Mouse (Mus musculus) neural tube, embryonic 14.5 days (tissue): ENCODE results near the gene Ptpn20. TPM values are rescaled to one million over a fixed set of nuclear protein-coding genes. Genes with fewer than 3 reads are reported as not detected.

ENCODE experiments used
- ATAC-seq: fragments of 200-750 bp; cut with Nextera tagmentation; 2 replicates; pipeline ENCODE4 v1.8.0; 2017; ENCODE audit warnings: low read depth, mild to moderate bottlenecking, moderate TSS enrichment, moderate library complexity
- H3K27ac ChIP-seq: fragments of 300-500 bp; sonication (generic); 2 replicates; pipeline ENCODE4 v1.5.1; 2014; ENCODE audit warnings: low read depth, mild to moderate bottlenecking, control low read depth, low read length, moderate library complexity, mixed read lengths
- H3K27me3 ChIP-seq: fragments of 300-500 bp; sonication (generic); 2 replicates; pipeline ENCODE4 v1.6.1; 2014; ENCODE audit warnings: low read length; ENCODE audit not compliant: control insufficient read depth, insufficient read depth
- H3K36me3 ChIP-seq: fragments of 300-500 bp; sonication (generic); 2 replicates; pipeline ENCODE4 v1.6.1; 2014; ENCODE audit warnings: low read length, mixed read lengths; ENCODE audit not compliant: control insufficient read depth, insufficient read depth
- H3K4me1 ChIP-seq: fragments of 300-500 bp; sonication (generic); 2 replicates; pipeline ENCODE4 v1.6.1; 2014; ENCODE audit warnings: low read length; ENCODE audit not compliant: control insufficient read depth, insufficient read depth
- H3K4me2 ChIP-seq: fragments of 300-500 bp; sonication (generic); 2 replicates; pipeline ENCODE4 v1.6.1; 2014; ENCODE audit warnings: mild to moderate bottlenecking, low read depth, low read length, control low read depth
- H3K4me3 ChIP-seq: fragments of 300-500 bp; sonication (generic); 2 replicates; pipeline ENCODE4 v1.5.1; 2014; ENCODE audit warnings: low read depth, low read length, control low read depth, mixed read lengths
- H3K9ac ChIP-seq: fragments of 300-500 bp; sonication (generic); replicated peaks from 2 replicates; pipeline ENCODE4 v1.6.1; 2014; ENCODE audit warnings: low read depth, mild to moderate bottlenecking, control low read depth, low read length, mixed read lengths
- H3K9me3 ChIP-seq: fragments of 300-500 bp; sonication (generic); 2 replicates; pipeline ENCODE4 v1.6.1; 2016; ENCODE audit warnings: low read length; ENCODE audit not compliant: control insufficient read depth
- WGBS: fragments of 180-500 bp; shearing (Covaris S2); extraction: QIAGEN DNeasy Blood & Tissue Kit; methylation state at CpG from one replicate; pipeline ENCODE4 v1.1.7; 2014; 5-methylcytosine and 5-hydroxymethylcytosine counted together
- polyA plus RNA-seq: library from polyadenylated mRNA; unstranded; fragments of >200 nt; fragmentation: Nextera tagmentation; extraction: Ambion mirVana; gene quantifications from 2 replicates; pipeline ENCODE4 v1.2.1, GENCODE M21; 2014

Ptpn20 gene
- polyA plus RNA-seq, 1 experiment from 2014 or later: 0.20 TPM

DNA sequence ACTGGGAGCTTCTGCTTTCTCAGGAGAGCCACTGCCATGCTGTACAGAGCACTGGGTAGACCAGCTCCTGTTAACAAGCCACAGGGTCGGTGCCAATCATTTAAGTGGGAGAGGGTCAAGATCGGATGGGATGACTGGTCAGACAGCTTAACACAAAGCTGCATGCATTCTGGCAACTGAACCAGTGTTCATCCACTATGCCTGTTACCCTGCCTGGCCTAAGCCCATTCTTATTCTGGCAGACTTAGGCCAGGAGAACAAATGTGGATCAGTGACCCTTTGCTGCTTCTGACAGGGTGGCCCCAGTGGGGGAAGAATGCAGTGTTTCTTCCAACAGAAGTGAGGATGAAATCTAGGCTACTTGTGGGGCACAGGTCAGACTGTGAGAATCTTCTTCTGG, 69.3 kb downstream of the Ptpn20 start:
- WGBS: 75% methylated on average over 2 of the region's 2 CpGs
- no peak overlapping the region for H3K27ac ChIP-seq
- H3K36me3 ChIP-seq: no peaks in the 10 kb centered on the region
- H3K4me1 ChIP-seq: no peaks in the 10 kb centered on the region
- no peak overlapping the region for H3K4me2 ChIP-seq
- no peak for ATAC-seq
- H3K9ac ChIP-seq: no peak overlapping the region
- H3K27me3 ChIP-seq: no peaks in the 10 kb centered on the region
- H3K9me3 ChIP-seq: no peaks in the 10 kb centered on the region
- H3K4me3 ChIP-seq: no peak overlapping the region

DNA sequence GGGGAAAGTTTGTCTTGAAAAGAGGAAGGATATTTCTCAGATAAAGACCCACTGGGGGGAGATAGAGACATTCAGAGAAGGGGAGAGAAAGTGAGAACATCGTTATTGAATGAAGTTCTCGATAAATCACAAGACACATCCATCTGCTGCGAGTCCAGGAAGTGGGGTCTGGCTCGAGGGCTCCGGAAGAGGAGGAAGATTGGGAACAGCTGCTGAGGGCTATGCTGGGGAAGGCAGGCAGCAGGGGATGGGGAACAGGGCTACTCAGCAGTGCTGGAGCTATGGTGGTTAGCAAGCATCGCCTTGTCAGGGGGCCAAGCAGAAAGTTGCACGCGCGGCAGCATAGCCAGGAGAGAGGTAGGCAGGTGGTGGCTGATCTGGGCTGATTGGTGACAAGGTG, 73.1 kb downstream of the Ptpn20 start:
- Histone ChIP-seq H3K9me3 (no peaks in the 10 kb centered on the region), H3K4me3 (no peak overlapping the region), H3K27me3 (no peaks in the 10 kb centered on the region), H3K4me2 (no peak overlapping the region), H3K9ac (no peak overlapping the region), H3K4me1 (no peaks in the 10 kb centered on the region), H3K36me3 (no peaks in the 10 kb centered on the region), H3K27ac (no peak overlapping the region)
- ATAC-seq: no peak
- 78% methylated on average over 9 of the region's 9 CpGs for WGBS

DNA sequence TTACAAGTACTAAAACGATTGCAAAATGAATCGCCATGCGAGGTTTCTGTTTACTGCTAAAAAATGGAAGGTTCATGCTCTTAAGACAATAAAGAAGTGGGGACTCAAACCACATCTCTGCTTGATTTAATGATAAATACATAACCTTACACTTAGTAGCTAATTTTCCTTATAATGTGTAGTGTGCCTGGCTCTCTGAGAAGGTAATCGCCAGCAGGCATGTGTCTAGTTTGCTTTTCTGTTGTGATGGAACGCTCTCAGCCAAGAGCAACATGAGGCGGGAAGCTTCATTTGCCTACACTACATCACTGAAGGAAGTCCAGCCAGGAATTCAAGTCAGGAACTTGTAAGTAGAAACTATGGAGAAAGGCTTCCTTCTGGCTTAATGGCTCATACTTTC, 77.3 kb downstream of the Ptpn20 start:
- Histone ChIP-seq H3K4me3 (no peak overlapping the region), H3K36me3 (no peaks in the 10 kb centered on the region), H3K9me3 (no peaks in the 10 kb centered on the region), H3K4me2 (no peak overlapping the region), H3K4me1 (no peaks in the 10 kb centered on the region), H3K27ac (no peak overlapping the region), H3K27me3 (no peaks in the 10 kb centered on the region), H3K9ac (no peak overlapping the region)
- 95% methylated on average over 6 of the region's 6 CpGs for WGBS
- ATAC-seq: no peak

DNA sequence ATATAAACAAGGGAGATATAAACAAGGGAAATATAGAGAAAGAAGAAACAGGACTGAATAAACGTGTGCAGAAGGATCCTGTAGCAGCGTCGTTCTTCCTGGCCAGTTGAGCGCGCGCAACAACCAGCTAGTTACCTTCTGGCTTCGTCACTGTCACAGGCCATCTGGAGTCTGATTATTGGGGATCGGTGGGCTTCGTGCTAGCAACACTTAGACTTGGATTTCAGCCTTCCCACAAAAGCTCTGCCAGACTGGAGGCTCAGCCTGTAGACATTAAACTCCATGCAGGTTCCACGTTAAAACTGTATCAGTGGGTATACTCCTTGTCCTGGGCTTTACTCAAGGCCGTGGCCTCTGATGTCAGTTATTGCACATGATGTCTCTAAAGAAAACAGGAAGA, 80.9 kb downstream of the Ptpn20 start:
- no peaks in the 10 kb centered on the region for H3K4me1 ChIP-seq
- no peak overlapping the region for H3K9ac ChIP-seq
- WGBS: 93% methylated on average over 11 of the region's 11 CpGs
- H3K27me3 ChIP-seq: no peaks in the 10 kb centered on the region
- no peak overlapping the region for H3K4me3 ChIP-seq
- no peaks in the 10 kb centered on the region for H3K36me3 ChIP-seq
- no peak for ATAC-seq
- no peak overlapping the region for H3K4me2 ChIP-seq
- H3K27ac ChIP-seq: no peak overlapping the region
- no peaks in the 10 kb centered on the region for H3K9me3 ChIP-seq

DNA sequence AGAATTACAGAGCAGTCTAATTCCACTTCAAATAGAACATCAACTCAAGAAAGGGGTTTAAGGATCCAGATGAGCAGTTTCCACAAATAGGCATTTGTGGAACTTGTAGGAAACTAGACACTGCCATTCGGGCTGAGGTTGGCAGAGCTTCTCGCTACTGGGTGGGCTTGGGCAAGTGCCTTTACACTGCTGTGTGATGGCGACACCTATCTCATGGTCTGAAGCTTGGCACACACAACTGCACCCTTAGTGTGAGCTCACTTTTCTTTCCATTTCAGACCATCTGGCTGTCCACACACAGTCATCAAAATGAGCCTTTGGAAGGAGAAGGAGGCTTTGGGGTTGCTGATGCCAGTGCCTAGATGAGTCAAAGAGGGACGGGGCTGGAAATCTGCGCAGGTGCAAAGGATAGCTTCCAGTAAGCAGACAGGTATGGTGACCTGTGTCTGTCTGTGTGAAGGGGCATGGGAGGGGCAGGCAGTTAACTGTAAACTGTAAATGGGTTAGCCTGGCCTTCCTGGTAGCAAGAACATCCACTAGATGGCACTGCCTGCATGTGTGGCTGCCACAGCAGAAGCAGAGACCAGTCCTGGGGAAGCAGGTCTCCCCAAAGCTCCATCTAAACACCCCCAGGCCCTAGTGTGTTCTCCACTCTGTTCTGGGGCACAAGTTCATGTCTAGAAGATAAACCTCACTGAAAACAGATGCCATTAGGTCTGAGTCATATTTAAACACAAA, 84.5 kb downstream of the Ptpn20 start:
- H3K4me2 ChIP-seq: no peak overlapping the region
- H3K9me3 ChIP-seq: no peaks in the 10 kb centered on the region
- H3K27ac ChIP-seq: no peak overlapping the region
- H3K27me3 ChIP-seq: no peaks in the 10 kb centered on the region
- no peaks in the 10 kb centered on the region for H3K4me1 ChIP-seq
- peak; percentile 14; the same call in 1 of the 2 replicates for ATAC-seq
- WGBS: 82% methylated on average over 5 of the region's 5 CpGs
- no peaks in the 10 kb centered on the region for H3K36me3 ChIP-seq
- H3K4me3 ChIP-seq: no peak overlapping the region
- H3K9ac ChIP-seq: no peak overlapping the region

DNA sequence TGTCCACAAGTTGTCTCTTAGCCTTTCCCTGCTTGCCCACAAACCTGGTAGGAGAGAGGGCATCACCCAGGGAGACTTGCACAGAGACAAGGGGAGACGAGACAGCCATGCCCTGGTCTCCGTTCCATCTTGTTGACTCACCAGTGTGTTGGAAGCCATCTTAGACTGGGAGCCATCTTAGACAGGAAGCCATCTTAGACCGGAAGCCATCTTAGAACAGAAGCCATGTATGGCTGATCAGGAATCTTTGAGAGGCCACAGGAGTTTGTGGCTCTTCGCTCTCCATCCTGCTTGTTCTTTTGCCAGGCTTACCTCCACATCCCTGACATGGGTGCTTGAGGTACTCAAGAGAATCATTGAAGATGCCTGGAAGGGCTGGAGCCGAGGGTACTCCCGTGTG, 89.0 kb downstream of the Ptpn20 start:
- no peaks in the 10 kb centered on the region for H3K4me1 ChIP-seq
- no peak overlapping the region for H3K27ac ChIP-seq
- no peaks in the 10 kb centered on the region for H3K9me3 ChIP-seq
- no peaks in the 10 kb centered on the region for H3K27me3 ChIP-seq
- 97% methylated on average over 6 of the region's 6 CpGs for WGBS
- H3K36me3 ChIP-seq: no peaks in the 10 kb centered on the region
- no peak overlapping the region for H3K9ac ChIP-seq
- H3K4me2 ChIP-seq: no peak overlapping the region
- ATAC-seq: no peak
- no peak overlapping the region for H3K4me3 ChIP-seq

DNA sequence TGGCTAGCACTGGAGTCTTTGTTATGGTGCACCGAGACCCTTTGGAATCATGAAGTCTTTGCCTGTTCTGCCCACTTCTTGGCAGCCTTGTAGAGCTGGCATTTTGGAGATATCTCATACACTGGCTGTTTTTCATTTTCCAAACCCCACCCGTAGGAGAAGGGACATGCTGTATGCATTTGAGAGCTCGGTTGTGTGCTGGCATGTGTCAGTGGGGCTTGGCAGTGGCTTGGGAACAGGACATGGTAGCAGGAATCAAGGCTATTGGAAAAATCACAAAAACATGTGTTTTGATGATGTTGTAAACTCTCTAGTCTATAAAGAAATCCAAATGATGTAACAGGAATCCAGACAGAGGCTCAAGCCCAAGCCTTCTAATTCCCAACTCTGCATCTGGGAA, 89.7 kb downstream of the Ptpn20 start:
- peaks cover 4% of the 10 kb centered on the region; the same call in 1 of the 2 replicates for H3K4me1 ChIP-seq
- H3K9me3 ChIP-seq: no peaks in the 10 kb centered on the region
- ATAC-seq: no peak
- no peaks in the 10 kb centered on the region for H3K27me3 ChIP-seq
- no peak overlapping the region for H3K27ac ChIP-seq
- WGBS: 93% methylated on average over 3 of the region's 3 CpGs
- no peak overlapping the region for H3K4me3 ChIP-seq
- H3K36me3 ChIP-seq: no peaks in the 10 kb centered on the region
- H3K4me2 ChIP-seq: no peak overlapping the region
- no peak overlapping the region for H3K9ac ChIP-seq

DNA sequence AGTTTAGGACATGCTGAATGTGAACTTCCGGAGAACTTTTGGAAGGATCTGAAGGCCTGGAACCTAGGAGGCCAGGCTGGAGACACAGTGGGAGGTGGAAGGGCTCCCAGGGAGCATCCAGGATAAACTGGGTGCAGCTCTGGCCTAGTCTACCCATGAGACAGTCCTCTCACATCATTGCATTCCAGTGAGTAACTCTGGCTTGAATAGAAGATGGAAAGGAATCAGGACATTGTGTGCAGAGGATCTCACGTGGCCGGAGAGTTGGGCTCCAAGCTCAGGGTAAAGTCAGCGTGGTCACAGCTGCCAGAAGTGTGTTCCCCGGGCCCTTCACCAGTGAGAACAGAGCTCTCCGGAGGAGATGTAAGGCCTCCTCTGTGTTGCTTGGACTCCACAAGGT, 91.6 kb downstream of the Ptpn20 start:
- Histone ChIP-seq H3K27me3 (no peaks in the 10 kb centered on the region), H3K4me1 (peaks cover 7% of the 10 kb centered on the region; the same call in 1 of the 2 replicates), H3K27ac (no peak overlapping the region), H3K4me3 (no peak overlapping the region), H3K9ac (no peak overlapping the region), H3K9me3 (no peaks in the 10 kb centered on the region), H3K36me3 (no peaks in the 10 kb centered on the region), H3K4me2 (no peak overlapping the region)
- WGBS: 90% methylated on average over 6 of the region's 6 CpGs
- ATAC-seq: no peak

DNA sequence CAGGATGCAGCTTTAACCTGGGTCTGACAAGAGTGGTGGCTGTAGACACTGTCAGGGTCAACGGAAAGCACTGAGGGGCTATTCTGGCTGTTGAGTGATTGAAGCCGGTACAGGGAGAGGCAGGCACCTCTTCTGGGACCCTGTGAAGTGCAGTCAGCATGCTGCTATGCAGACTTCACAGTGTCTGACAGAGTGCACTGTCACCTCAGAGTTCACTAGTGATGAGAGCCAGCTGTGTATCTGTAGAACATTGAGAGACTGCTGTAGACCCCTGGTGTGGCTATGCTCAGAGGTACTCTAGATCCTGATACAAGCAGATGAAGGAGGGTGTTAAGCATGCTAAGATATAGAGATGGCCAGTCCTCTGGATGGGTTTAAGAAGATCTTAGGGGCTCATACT, 93.8 kb downstream of the Ptpn20 start:
- Histone ChIP-seq H3K9ac (no peak overlapping the region), H3K36me3 (no peaks in the 10 kb centered on the region), H3K4me3 (no peak overlapping the region), H3K27me3 (no peaks in the 10 kb centered on the region), H3K4me2 (no peak overlapping the region), H3K9me3 (no peaks in the 10 kb centered on the region), H3K27ac (no peak overlapping the region), H3K4me1 (peaks cover 7% of the 10 kb centered on the region; the same call in 1 of the 2 replicates)
- ATAC-seq: no peak
- 80% methylated on average over 2 of the region's 2 CpGs for WGBS
